Mouse (Mus musculus) NIH3T3 (cell line): ENCODE results near the gene Sox30.

Experiments
- DNase-seq: peaks from one replicate; pipeline ENCODE4 v3.0.0-alpha.2; 2012; ENCODE audit warnings: low read depth

Sox30 gene

GRCm38 (mm10) chr11:45979946-45980892 is at the start of gene Sox30:
Gene Sox30 (plus strand): TSS chr11:45980310.
- DNase-seq: no peak

GRCm38 (mm10) chr11:45932771-45933170 is 47.3 kb upstream of the Sox30 start:
- DNase-seq: no peak

GRCm38 (mm10) chr11:45937478-45937877 is 42.6 kb upstream of the Sox30 start:
- DNase-seq: no peak

GRCm38 (mm10) chr11:45938917-45939316 is 41.2 kb upstream of the Sox30 start:
- DNase-seq: peak; percentile 70

- DNase-seq: no peak
These were observed 37.8 kb upstream of the Sox30 start for GRCm38 (mm10) chr11:45942281-45942680.

- no peak for DNase-seq
These were observed 36.9 kb upstream of the Sox30 start for GRCm38 (mm10) chr11:45943108-45943705.

- DNase-seq: peak; percentile 36
These were observed 36.0 kb upstream of the Sox30 start for GRCm38 (mm10) chr11:45943891-45944642.

GRCm38 (mm10) chr11:45944643-45945156 is 35.4 kb upstream of the Sox30 start, which contains the start of gene Lsm11:
Gene Lsm11 (minus strand): TSS chr11:45944935.
- peak; percentile 98 for DNase-seq

GRCm38 (mm10) chr11:45946796-45947195 is 33.3 kb upstream of the Sox30 start:
- DNase-seq: no peak

GRCm38 (mm10) chr11:45947491-45947890 is 32.6 kb upstream of the Sox30 start:
- DNase-seq: no peak

GRCm38 (mm10) chr11:45955127-45955627 is 24.9 kb upstream of the Sox30 start, which contains the start of gene Thg1l:
Gene Thg1l (minus strand): TSS chr11:45955494.
- DNase-seq: peak; percentile 96

GRCm38 (mm10) chr11:45959598-45959997 is 20.5 kb upstream of the Sox30 start:
- peak; percentile 65 for DNase-seq

- peak; percentile 17 for DNase-seq
These were observed 20.1 kb upstream of the Sox30 start for GRCm38 (mm10) chr11:45960003-45960402.

GRCm38 (mm10) chr11:45966896-45967295 is 13.2 kb upstream of the Sox30 start:
- DNase-seq: peak; percentile 66

- no peak for DNase-seq
These were observed 11.6 kb upstream of the Sox30 start for GRCm38 (mm10) chr11:45968466-45968865.

GRCm38 (mm10) chr11:45973635-45974034 is 6.5 kb upstream of the Sox30 start:
- no peak for DNase-seq

GRCm38 (mm10) chr11:45974466-45974865 is 5.6 kb upstream of the Sox30 start:
- DNase-seq: peak; percentile 74

- no peak for DNase-seq
These were observed 4.0 kb upstream of the Sox30 start for GRCm38 (mm10) chr11:45976061-45976460.

- no peak for DNase-seq
These were observed 763 bp downstream of the Sox30 start for GRCm38 (mm10) chr11:45980893-45981253.

- DNase-seq: no peak
These were observed 11.5 kb downstream of the Sox30 start for GRCm38 (mm10) chr11:45991604-45992003.

GRCm38 (mm10) chr11:45992087-45992486 is 12.0 kb downstream of the Sox30 start:
- no peak for DNase-seq

GRCm38 (mm10) chr11:46016061-46016460 is 36.0 kb downstream of the Sox30 start:
- DNase-seq: peak; percentile 93
